Mouse (Mus musculus) myocyte (in vitro differentiated cells): Measurements from ENCODE around the gene Doxl2. TPM values are rescaled to one million over a fixed set of nuclear protein-coding genes. Genes with fewer than 3 reads are reported as not detected.
A peak's percentile ranks its signal among the peaks of the same experiment; 100 is the strongest.

Experiments
- H3K27me3 ChIP-seq: one replicate; pipeline ENCODE4 v1.6.1; 2011; ENCODE audit not compliant: control insufficient read depth, insufficient read depth, insufficient read length
- H3K36me3 ChIP-seq: one replicate; pipeline ENCODE4 v1.6.1; 2011; ENCODE audit not compliant: control insufficient read depth, insufficient read depth
- H3K4me2 ChIP-seq: one replicate; pipeline ENCODE4 v1.6.1; 2011; ENCODE audit warnings: low read depth, control low read depth
- H3K4me3 ChIP-seq: one replicate; pipeline ENCODE4 v1.5.1; 2011; ENCODE audit warnings: mild to moderate bottlenecking, control low read depth, moderate library complexity
- H3K79me2 ChIP-seq: one replicate; pipeline ENCODE4 v1.6.1; 2011; ENCODE audit not compliant: control insufficient read depth, insufficient read depth
- H3ac ChIP-seq: one replicate; pipeline ENCODE4 v1.6.1; 2011; ENCODE audit not compliant: control insufficient read depth, insufficient read length
- CEBPB ChIP-seq: IDR thresholded peaks from 2 replicates; pipeline ENCODE4 v1.6.1; 2011; ENCODE audit warnings: mild to moderate bottlenecking, moderate library complexity; ENCODE audit not compliant: poor library complexity, insufficient read depth, severe bottlenecking
- E2F4 ChIP-seq: IDR thresholded peaks from one replicate; pipeline ENCODE4 v1.6.1; 2011; ENCODE audit warnings: mild to moderate bottlenecking, control low read depth, moderate library complexity; ENCODE audit not compliant: insufficient read depth
- MAX ChIP-seq: IDR thresholded peaks from one replicate; pipeline ENCODE4 v1.6.1; 2011; ENCODE audit warnings: low read depth, mild to moderate bottlenecking, control low read depth
- MYOD1 ChIP-seq, 3 experiments: IDR thresholded peaks; one replicate each; pipeline ENCODE4 v1.6.1; 2011; ENCODE audit warnings: control low read depth in 2 of 3, low read depth in 2 of 3, mild to moderate bottlenecking in 2 of 3, moderate library complexity in 1 of 3; ENCODE audit not compliant: insufficient read length in 2 of 3, control insufficient read depth in 1 of 3
- MYOG ChIP-seq, 3 experiments: IDR thresholded peaks; one replicate each; pipeline ENCODE4 v1.6.1; 2011; ENCODE audit warnings: control low read depth in 2 of 3, low read depth in 2 of 3, mild to moderate bottlenecking in 2 of 3; ENCODE audit not compliant: insufficient read length in 2 of 3, control insufficient read depth in 1 of 3, insufficient read depth in 1 of 3
- POLR2A ChIP-seq: IDR thresholded peaks from one replicate; pipeline ENCODE4 v1.6.1; 2011; ENCODE audit warnings: low read depth, mild to moderate bottlenecking, control low read depth, moderate library complexity; ENCODE audit not compliant: insufficient read length
- POLR2AphosphoS2 ChIP-seq: IDR thresholded peaks from one replicate; pipeline ENCODE4 v1.6.1; 2011; ENCODE audit warnings: low read depth, control low read depth; ENCODE audit not compliant: insufficient read length
- REST ChIP-seq: IDR thresholded peaks from one replicate; pipeline ENCODE4 v1.6.1; 2011; ENCODE audit warnings: mild to moderate bottlenecking, control low read depth, moderate library complexity; ENCODE audit not compliant: insufficient read depth, insufficient read length
- SRF ChIP-seq: IDR thresholded peaks from one replicate; pipeline ENCODE4 v1.6.1; 2011; ENCODE audit warnings: low read depth; ENCODE audit not compliant: control insufficient read depth, insufficient read length
- TCF12 ChIP-seq: IDR thresholded peaks from one replicate; pipeline ENCODE4 v1.6.1; 2011; ENCODE audit warnings: mild to moderate bottlenecking, control low read depth; ENCODE audit not compliant: poor library complexity, insufficient read depth, severe bottlenecking
- TCF3 ChIP-seq: IDR thresholded peaks from one replicate; pipeline ENCODE4 v1.6.1; 2011; ENCODE audit warnings: low read depth, control low read depth; ENCODE audit not compliant: insufficient read length
- USF1 ChIP-seq: IDR thresholded peaks from one replicate; pipeline ENCODE4 v1.6.1; 2011; ENCODE audit warnings: low read depth, mild to moderate bottlenecking, control low read depth, moderate library complexity
- polyA plus RNA-seq: library from polyadenylated mRNA; unstranded; fragments of >200 nt; fragmentation: generic; extraction: Trizol; gene quantifications from one replicate; pipeline ENCODE4 v1.2.1, GENCODE M21; 2012; ENCODE audit warnings: missing spikeins

Doxl2 gene
- polyA plus RNA-seq, 1 experiment: not detected

- H3K36me3 ChIP-seq: no peaks in the 10 kb centered on the region
- H3K4me2 ChIP-seq: peak overlapping the region; percentile 74
- no peak overlapping the region for H3K4me3 ChIP-seq
- H3ac ChIP-seq: no peak overlapping the region
- no peaks in the 10 kb centered on the region for H3K79me2 ChIP-seq
- H3K27me3 ChIP-seq: peaks cover 5% of the 10 kb centered on the region
- no peak for TF ChIP-seq CEBPB
- TF ChIP-seq POLR2A: no peak
- TF ChIP-seq TCF3: no peak
- no peak for TF ChIP-seq REST
- no peak for TF ChIP-seq MYOG (IDR thresholded peaks at IDR 0.05; ENCODE audit: control insufficient read depth in 1 of 3, insufficient read depth in 1 of 3, insufficient read length in 2 of 3, low read depth in 2 of 3)
- no peak for TF ChIP-seq MAX
- TF ChIP-seq TCF12: no peak
- no peak for TF ChIP-seq USF1
- TF ChIP-seq MYOD1 (IDR thresholded peaks at IDR 0.05; ENCODE audit: control insufficient read depth in 1 of 3, insufficient read length in 2 of 3, low read depth in 2 of 3): no peak
- no peak for TF ChIP-seq POLR2AphosphoS2
- TF ChIP-seq SRF: no peak
- TF ChIP-seq E2F4: no peak
Measured at GRCm38 (mm10) chr6:49008420-49009160, 33.8 kb downstream of the Doxl2 start.

DNA sequence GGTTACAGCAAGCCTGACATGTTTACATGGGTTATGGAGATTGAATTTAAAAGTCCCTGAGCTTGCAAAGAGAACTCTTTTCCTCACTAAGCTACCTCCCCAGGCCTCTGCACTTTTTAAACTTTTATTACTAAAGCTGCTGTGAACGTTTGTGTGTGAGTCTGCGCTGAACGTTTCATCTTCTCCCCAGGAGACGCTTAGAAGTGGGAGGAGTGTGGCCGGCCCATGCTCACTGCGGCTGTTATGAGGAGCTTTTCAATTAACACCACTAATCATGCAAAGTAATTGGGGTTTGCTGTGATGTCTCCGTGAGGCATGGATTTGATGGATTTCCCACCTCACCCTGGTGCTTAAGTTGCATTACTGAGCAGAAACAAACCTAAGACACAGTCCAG, 34.4 kb downstream of the Doxl2 start:
- Histone ChIP-seq H3ac (no peak overlapping the region), H3K27me3 (peaks cover 5% of the 10 kb centered on the region), H3K36me3 (no peaks in the 10 kb centered on the region), H3K4me2 (no peak overlapping the region), H3K79me2 (no peaks in the 10 kb centered on the region), H3K4me3 (no peak overlapping the region)
- no peak for TF ChIP-seq MAX
- no peak for TF ChIP-seq POLR2AphosphoS2
- no peak for TF ChIP-seq CEBPB
- TF ChIP-seq E2F4: no peak
- TF ChIP-seq TCF3: no peak
- TF ChIP-seq MYOG (IDR thresholded peaks at IDR 0.05; ENCODE audit: control insufficient read depth in 1 of 3, insufficient read depth in 1 of 3, insufficient read length in 2 of 3, low read depth in 2 of 3): no peak
- TF ChIP-seq POLR2A: no peak
- no peak for TF ChIP-seq USF1
- no peak for TF ChIP-seq REST
- TF ChIP-seq MYOD1 (IDR thresholded peaks at IDR 0.05; ENCODE audit: control insufficient read depth in 1 of 3, insufficient read length in 2 of 3, low read depth in 2 of 3): no peak
- no peak for TF ChIP-seq SRF

DNA sequence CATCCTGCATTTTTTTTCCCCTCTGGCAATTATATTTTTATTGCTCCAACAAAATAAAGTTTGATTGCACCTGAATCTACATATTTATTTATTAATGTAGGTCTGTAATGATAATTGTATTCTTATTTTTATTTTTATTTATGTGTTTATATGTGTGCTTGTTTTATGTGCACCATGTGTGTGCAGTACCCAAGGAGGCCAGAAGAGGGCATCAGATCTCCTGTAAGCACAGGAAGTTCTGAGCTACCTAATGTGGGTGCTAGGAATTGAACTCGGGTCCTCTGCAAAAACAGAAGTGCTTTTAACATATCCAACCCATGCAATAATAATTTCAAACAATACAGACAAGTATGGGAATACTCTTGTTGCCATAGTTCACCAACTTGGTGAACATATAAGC, 34.9 kb downstream of the Doxl2 start:
- Histone ChIP-seq H3K27me3 (peaks cover 5% of the 10 kb centered on the region), H3ac (no peak overlapping the region), H3K79me2 (no peaks in the 10 kb centered on the region), H3K4me3 (no peak overlapping the region), H3K36me3 (no peaks in the 10 kb centered on the region), H3K4me2 (no peak overlapping the region)
- TF ChIP-seq MYOD1 (IDR thresholded peaks at IDR 0.05; ENCODE audit: control insufficient read depth in 1 of 3, insufficient read length in 2 of 3, low read depth in 2 of 3) (no peak), SRF (no peak), MAX (no peak), POLR2A (no peak), E2F4 (no peak), TCF3 (no peak), CEBPB (no peak), USF1 (no peak), MYOG (IDR thresholded peaks at IDR 0.05; ENCODE audit: control insufficient read depth in 1 of 3, insufficient read depth in 1 of 3, insufficient read length in 2 of 3, low read depth in 2 of 3) (no peak), TCF12 (no peak), POLR2AphosphoS2 (no peak)

- TF ChIP-seq USF1: no peak
- TF ChIP-seq POLR2AphosphoS2: no peak
- no peak for TF ChIP-seq POLR2A
- no peak for TF ChIP-seq SRF
- no peak for TF ChIP-seq CEBPB
- TF ChIP-seq MYOD1 (IDR thresholded peaks at IDR 0.05; ENCODE audit: control insufficient read depth in 1 of 3, insufficient read length in 2 of 3, low read depth in 2 of 3): no peak
- no peak for TF ChIP-seq E2F4
- TF ChIP-seq TCF12: no peak
- no peak for TF ChIP-seq TCF3
- TF ChIP-seq MYOG (IDR thresholded peaks at IDR 0.05; ENCODE audit: control insufficient read depth in 1 of 3, insufficient read depth in 1 of 3, insufficient read length in 2 of 3, low read depth in 2 of 3): no peak
- no peak for TF ChIP-seq MAX
- Histone ChIP-seq H3K4me2 (no peak overlapping the region), H3ac (no peak overlapping the region)
Measured at GRCm38 (mm10) chr6:49011191-49011590, 36.4 kb downstream of the Doxl2 start.

More at GRCm38 (mm10) chr6:49011191-49011590, 36.4 kb downstream of the Doxl2 start:
- H3K36me3 ChIP-seq: no peaks in the 10 kb centered on the region
- H3K4me3 ChIP-seq: no peak overlapping the region
- no peaks in the 10 kb centered on the region for H3K79me2 ChIP-seq
- peaks cover 5% of the 10 kb centered on the region for H3K27me3 ChIP-seq
